Mouse (Mus musculus) kidney, adult 2 months (tissue): ENCODE measurements at regions not wholly inside any gene's neighbourhood (a gene's known extent, or its start where the extent isn't known, plus 50 kb on each side); places are given as distances from the start of the nearest gene placed in this dataset.

Source experiments
- DNase-seq: peaks from one replicate; pipeline ENCODE4 v3.0.0; 2021
- H3K27ac ChIP-seq: fragments of 200-500 bp; 2 replicates; pipeline ENCODE4 v1.5.1; 2012; ENCODE audit warnings: low read depth, low read length, control low read depth, inconsistent platforms; ENCODE audit not compliant: insufficient read depth
- H3K27me3 ChIP-seq: fragments of 200-500 bp; replicated peaks from 2 replicates; pipeline ENCODE4 v1.6.1; 2012; ENCODE audit warnings: mild to moderate bottlenecking, moderate library complexity, low read length, inconsistent platforms; ENCODE audit not compliant: control insufficient read depth, insufficient read depth
- H3K36me3 ChIP-seq: fragments of 200-500 bp; 2 replicates; pipeline ENCODE4 v1.6.1; 2012; ENCODE audit warnings: mild to moderate bottlenecking, moderate library complexity, low read length, inconsistent platforms; ENCODE audit not compliant: control insufficient read depth, insufficient read depth
- H3K4me1 ChIP-seq: fragments of 200-500 bp; 2 replicates; pipeline ENCODE4 v1.6.1; 2011; ENCODE audit warnings: low read length; ENCODE audit not compliant: control insufficient read depth, insufficient read depth
- H3K4me3 ChIP-seq: fragments of 200-500 bp; 2 replicates; pipeline ENCODE4 v1.5.1; 2011; ENCODE audit warnings: mild to moderate bottlenecking, low read depth, low read length, control low read depth; ENCODE audit not compliant: insufficient read depth
- CTCF ChIP-seq: fragments of 200-500 bp; conservative IDR thresholded peaks from 2 replicates; pipeline ENCODE4 v1.5.1; 2011; ENCODE audit warnings: low read depth, mild to moderate bottlenecking, control low read depth, low read length, moderate library complexity, mixed read lengths; ENCODE audit not compliant: insufficient read depth, insufficient read length
- POLR2A ChIP-seq: fragments of 200-500 bp; IDR thresholded peaks from one replicate; pipeline ENCODE4 v1.6.1; 2011; ENCODE audit warnings: low read depth, low read length, control low read depth
- WGBS: fragments of 180-500 bp; shearing (Covaris S2); methylation state at CpG from one replicate; pipeline ENCODE4 v1.1.7; 2018; 5-methylcytosine and 5-hydroxymethylcytosine counted together

DNA sequence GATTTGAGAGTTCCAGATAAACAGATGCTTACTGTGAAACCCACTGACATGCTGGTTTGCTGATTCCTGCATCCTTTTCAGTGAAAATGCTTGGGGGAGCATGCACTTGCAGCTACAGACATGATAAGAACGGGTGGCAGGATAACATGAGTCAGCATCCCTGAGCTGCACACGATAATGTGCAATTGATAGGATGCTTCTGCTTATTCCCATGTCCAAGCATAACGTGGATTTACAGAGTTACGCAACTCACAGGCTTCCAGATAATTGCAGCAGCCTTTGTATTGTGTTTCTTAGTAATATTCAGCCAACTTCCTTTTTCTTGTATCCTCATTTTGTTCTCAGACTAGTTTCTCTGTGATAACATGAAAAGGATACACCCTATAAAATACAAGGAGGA lies 245.7 kb downstream of the Flrt2 start:
- H3K27me3 ChIP-seq, result no peaks in the 10 kb centered on the region
- H3K4me1 ChIP-seq, result no peaks in the 10 kb centered on the region
- DNase-seq, result no peak
- H3K27ac ChIP-seq, result no peak overlapping the region
- TF ChIP-seq POLR2A (no peak), CTCF (no peak)
- no peak overlapping the region for H3K4me3 ChIP-seq
- 70% methylated on average over 4 of the region's 4 CpGs for whole genome bisulfite sequencing
- H3K36me3 ChIP-seq, result no peaks in the 10 kb centered on the region

DNA sequence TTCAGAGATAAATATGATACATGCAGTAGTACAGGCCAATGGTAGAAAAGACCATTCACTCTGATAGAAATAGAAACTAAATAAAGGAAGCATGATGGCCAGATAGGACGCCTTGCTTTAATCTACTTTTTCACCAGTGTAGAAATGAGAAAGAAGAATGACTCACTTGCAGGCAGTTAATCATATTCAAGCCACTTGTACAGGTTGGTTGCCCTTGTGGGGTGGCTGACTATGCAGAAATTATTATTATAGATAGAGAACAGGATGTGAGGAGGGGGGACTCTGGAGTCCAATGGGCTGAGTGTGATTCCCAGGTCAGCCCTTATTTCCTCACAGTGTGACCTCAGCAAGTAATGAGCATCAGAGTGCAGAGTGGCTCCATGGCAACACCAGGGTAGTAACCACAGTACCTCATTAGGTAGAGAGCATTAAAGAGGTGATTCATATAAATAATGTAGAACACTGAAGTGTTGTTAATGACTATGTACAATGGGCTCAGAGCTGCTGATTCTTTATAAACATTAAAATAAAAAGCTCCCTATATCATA lies 248.5 kb downstream of the Flrt2 start:
- Histone ChIP-seq H3K4me3 (no peak overlapping the region), H3K36me3 (no peaks in the 10 kb centered on the region), H3K27me3 (no peaks in the 10 kb centered on the region), H3K27ac (no peak overlapping the region), H3K4me1 (no peaks in the 10 kb centered on the region)
- no peak for DNase-seq
- no peak for TF ChIP-seq POLR2A
- TF ChIP-seq CTCF, result no peak
- WGBS, result 67% methylated on average over 1 of the region's 1 CpGs

DNA sequence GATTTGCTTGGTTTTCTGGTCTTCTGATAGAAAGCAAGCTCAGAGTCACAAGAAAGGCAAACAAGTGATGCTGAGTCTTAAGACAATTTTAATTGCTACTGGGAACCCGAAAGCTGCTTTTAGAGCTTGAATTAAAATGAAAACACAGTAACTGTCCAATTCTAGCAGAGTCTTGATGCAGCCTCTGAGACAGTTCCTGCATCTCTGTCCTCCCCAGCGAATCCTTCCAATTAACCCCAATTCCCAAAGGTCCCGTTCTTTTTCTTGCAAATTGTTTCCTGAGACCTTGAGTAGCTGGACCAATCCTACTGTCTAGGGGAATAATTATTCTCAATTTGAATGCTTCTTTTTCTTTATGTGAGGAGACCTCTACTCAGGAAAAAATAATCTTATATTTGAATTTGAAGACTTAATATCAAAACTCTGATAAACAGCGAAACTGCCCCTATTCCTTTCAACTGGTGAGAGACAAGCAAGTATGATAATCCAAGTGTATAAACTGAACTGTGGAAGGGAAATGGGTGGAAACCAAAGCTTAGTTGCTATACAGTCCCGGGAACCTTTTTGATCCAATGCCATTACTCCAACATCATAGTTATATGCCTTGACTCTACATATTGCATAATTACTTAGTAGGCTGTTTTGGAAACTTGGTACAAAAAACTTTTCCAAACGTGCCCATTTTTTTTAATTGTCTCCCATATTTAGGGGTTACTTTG lies 267.9 kb downstream of the Flrt2 start:
- TF ChIP-seq POLR2A (no peak), CTCF (no peak)
- 73% methylated on average over 6 of the region's 6 CpGs for WGBS
- H3K27me3 ChIP-seq, result no peaks in the 10 kb centered on the region

DNA sequence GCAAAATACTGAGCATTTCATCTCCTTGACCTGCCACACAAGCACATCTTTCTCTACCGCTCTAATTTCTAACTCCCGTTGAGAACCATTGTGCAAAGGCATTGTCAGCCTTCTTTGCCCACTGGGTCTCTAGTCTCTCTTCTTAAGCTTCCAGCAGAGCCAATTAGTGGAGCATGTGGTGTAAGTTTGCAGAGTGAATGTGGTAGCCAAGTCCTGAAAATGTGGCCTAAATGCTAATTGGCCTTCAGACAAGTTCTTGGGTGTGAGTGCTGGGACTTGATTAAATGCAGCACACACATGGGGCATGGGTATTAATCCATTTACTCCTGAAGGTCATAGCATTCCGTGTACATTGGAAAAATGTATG lies 268.5 kb downstream of the Flrt2 start:
- WGBS, result 83% methylated on average over 3 of the region's 3 CpGs

More for the DNA sequence above, 267.9 kb downstream of the Flrt2 start:
- Histone ChIP-seq H3K36me3 (no peaks in the 10 kb centered on the region), H3K4me1 (no peaks in the 10 kb centered on the region), H3K4me3 (no peak overlapping the region), H3K27ac (no peak overlapping the region)
- peak; percentile 2 for DNase-seq

DNA sequence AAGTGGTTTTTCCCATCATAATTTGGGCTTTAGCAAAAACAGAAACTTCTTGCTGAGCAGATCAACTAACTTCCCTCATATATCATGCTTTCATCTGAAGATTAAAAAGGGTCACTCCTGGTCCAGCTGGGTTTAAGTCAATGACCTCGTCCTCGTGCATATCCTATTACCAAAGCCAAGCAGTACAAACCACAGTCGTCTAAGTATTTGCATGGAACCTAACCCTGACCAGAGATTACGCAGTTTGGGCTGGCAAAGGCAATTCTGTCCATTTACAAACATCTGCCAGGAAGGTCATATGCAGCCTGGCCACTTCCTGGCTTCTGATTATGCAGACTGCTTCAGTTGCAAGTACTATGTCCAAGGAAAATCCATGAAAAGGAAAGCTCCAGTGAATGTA lies 270.8 kb downstream of the Flrt2 start:
- Histone ChIP-seq H3K4me1 (no peaks in the 10 kb centered on the region), H3K27ac (no peak overlapping the region), H3K4me3 (no peak overlapping the region), H3K27me3 (no peaks in the 10 kb centered on the region), H3K36me3 (no peaks in the 10 kb centered on the region)
- DNase-seq, result peak; percentile 45
- WGBS, result 11% methylated on average over 4 of the region's 4 CpGs
- no peak for TF ChIP-seq CTCF
- no peak for TF ChIP-seq POLR2A

More for the DNA sequence above, 268.5 kb downstream of the Flrt2 start:
- no peaks in the 10 kb centered on the region for H3K27me3 ChIP-seq
- H3K36me3 ChIP-seq, result no peaks in the 10 kb centered on the region
- TF ChIP-seq CTCF (no peak), POLR2A (no peak)
- no peak overlapping the region for H3K4me3 ChIP-seq
- DNase-seq, result no peak
- no peak overlapping the region for H3K27ac ChIP-seq
- H3K4me1 ChIP-seq, result no peaks in the 10 kb centered on the region

DNA sequence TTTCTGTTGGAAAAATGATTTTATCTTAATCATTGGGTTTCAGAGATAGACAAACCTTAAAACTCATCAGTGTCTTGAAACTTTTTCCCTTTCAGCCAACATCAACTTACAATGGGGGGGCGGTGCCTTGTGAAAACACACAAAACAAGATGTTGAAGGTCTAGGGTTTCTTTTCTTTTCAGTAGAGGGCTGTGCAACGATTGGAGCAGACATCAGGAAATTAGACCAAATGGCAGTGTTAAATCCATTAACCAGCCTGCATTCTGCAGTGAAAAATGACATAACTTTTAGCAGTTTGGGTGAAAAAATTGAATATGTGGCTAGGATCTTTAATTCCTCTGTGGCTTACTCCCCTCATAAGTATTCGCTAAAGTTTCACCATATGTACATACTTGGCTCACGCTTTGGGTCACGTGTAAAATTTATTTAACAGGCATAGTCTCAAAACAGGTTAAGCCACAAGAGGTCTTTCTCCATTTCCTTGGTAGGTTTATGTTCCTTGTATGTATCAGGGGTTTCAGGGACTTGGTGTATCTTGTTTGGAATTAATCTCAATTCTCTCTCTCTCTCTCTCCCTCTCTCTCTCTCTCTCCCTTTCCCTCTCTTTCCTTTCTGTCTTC lies 296.8 kb downstream of the Flrt2 start:
- no peak for TF ChIP-seq POLR2A
- TF ChIP-seq CTCF, result no peak
- no peaks in the 10 kb centered on the region for H3K27me3 ChIP-seq
- DNase-seq, result no peak
- H3K4me1 ChIP-seq, result no peaks in the 10 kb centered on the region
- no peak overlapping the region for H3K4me3 ChIP-seq
- no peak overlapping the region for H3K27ac ChIP-seq
- whole genome bisulfite sequencing, result 64% methylated on average over 5 of the region's 5 CpGs
- no peaks in the 10 kb centered on the region for H3K36me3 ChIP-seq

DNA sequence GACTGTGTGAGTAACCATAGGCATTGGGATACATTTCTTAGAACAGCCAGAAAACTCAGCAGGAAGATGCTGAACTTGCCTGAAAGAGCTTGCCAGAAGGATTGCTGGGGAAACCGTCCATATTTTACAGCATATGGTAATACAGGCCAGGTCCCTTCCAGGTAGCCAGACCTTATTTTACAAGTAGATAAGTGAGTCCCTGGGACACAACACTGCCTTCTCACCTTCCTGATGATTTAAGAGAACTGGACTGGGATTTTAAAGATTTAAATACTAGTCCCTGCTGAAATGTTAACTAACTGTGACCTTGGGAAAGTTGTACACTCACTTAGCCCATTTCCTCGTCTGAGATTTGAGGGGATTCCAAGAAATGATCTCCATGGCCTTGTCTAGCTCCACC lies 302.9 kb downstream of the Flrt2 start:
- no peaks in the 10 kb centered on the region for H3K27me3 ChIP-seq
- WGBS, result 48% methylated on average over 2 of the region's 2 CpGs
- no peaks in the 10 kb centered on the region for H3K36me3 ChIP-seq
- H3K4me1 ChIP-seq, result no peaks in the 10 kb centered on the region
- no peak overlapping the region for H3K4me3 ChIP-seq
- no peak for DNase-seq
- no peak overlapping the region for H3K27ac ChIP-seq
- TF ChIP-seq POLR2A (no peak), CTCF (no peak)
